Mouse (Mus musculus): ENCODE results near the gene Bcar1.

Gene Bcar1

GRCm38 (mm10) chr8:111769764-111770428 is 26.3 kb upstream of the Bcar1 start:
- DNase-seq (ENCODE audit: low read depth, low spot score): no peak

- no peak for DNase-seq (ENCODE audit: low read depth, low spot score)
Measured at GRCm38 (mm10) chr8:111769296-111769695, 25.7 kb upstream of the Bcar1 start.

GRCm38 (mm10) chr8:111768651-111769050 is 25.0 kb upstream of the Bcar1 start:
- DNase-seq (ENCODE audit: low read depth, low spot score): no peak

GRCm38 (mm10) chr8:111765616-111766015 is 22.0 kb upstream of the Bcar1 start:
- DNase-seq (ENCODE audit: low read depth, low spot score): no peak

- no peak for DNase-seq (ENCODE audit: low read depth, low spot score)
Measured at GRCm38 (mm10) chr8:111765096-111765495, 21.5 kb upstream of the Bcar1 start.

GRCm38 (mm10) chr8:111760708-111761107 is 17.1 kb upstream of the Bcar1 start:
- no peak for DNase-seq (ENCODE audit: low read depth, low spot score)

- DNase-seq (ENCODE audit: low read depth, low spot score): no peak
Measured at GRCm38 (mm10) chr8:111758817-111759216, 15.2 kb upstream of the Bcar1 start.

- no peak for DNase-seq (ENCODE audit: low read depth, low spot score)
Measured at GRCm38 (mm10) chr8:111757599-111757998, 14.0 kb upstream of the Bcar1 start.

- DNase-seq (ENCODE audit: low read depth, low spot score): no peak
Measured at GRCm38 (mm10) chr8:111754736-111755135, 11.1 kb upstream of the Bcar1 start.

- no peak for DNase-seq (ENCODE audit: low read depth, low spot score)
Measured at GRCm38 (mm10) chr8:111754088-111754487, 10.5 kb upstream of the Bcar1 start.

- no peak for DNase-seq (ENCODE audit: low read depth, low spot score)
Measured at GRCm38 (mm10) chr8:111748766-111749165, 5.2 kb upstream of the Bcar1 start.

GRCm38 (mm10) chr8:111747866-111748649 is 4.4 kb upstream of the Bcar1 start:
- DNase-seq (ENCODE audit: low read depth, low spot score): no peak

- no peak for DNase-seq (ENCODE audit: low read depth, low spot score)
Measured at GRCm38 (mm10) chr8:111746582-111747465, 3.2 kb upstream of the Bcar1 start.

GRCm38 (mm10) chr8:111745591-111746418 is 2.2 kb upstream of the Bcar1 start:
- peak; percentile 42 for DNase-seq (ENCODE audit: low read depth, low spot score)

GRCm38 (mm10) chr8:111745086-111745485 is 1.5 kb upstream of the Bcar1 start:
- no peak for DNase-seq (ENCODE audit: low read depth, low spot score)

GRCm38 (mm10) chr8:111743101-111743791 is 363 bp downstream of the Bcar1 start:
- DNase-seq (ENCODE audit: low read depth, low spot score): no peak

GRCm38 (mm10) chr8:111742261-111743037 is 1.2 kb downstream of the Bcar1 start:
- DNase-seq (ENCODE audit: low read depth, low spot score): no peak

GRCm38 (mm10) chr8:111741556-111741955 is 2.1 kb downstream of the Bcar1 start:
- no peak for DNase-seq (ENCODE audit: low read depth, low spot score)

- DNase-seq (ENCODE audit: low read depth, low spot score): no peak
Measured at GRCm38 (mm10) chr8:111740994-111741393, 2.6 kb downstream of the Bcar1 start.

GRCm38 (mm10) chr8:111740301-111740711 is 3.3 kb downstream of the Bcar1 start:
- no peak for DNase-seq (ENCODE audit: low read depth, low spot score)

Measured in retina, postnatal 7 days (tissue).